Mouse (Mus musculus): ENCODE measurements around the gene Pold3. TPM values are rescaled to one million over a fixed set of nuclear protein-coding genes. Genes with fewer than 3 reads are reported as not detected.
"Not testable (repeated sequence)": the region's sequence is repeated elsewhere in the genome, so short reads cannot be mapped to it uniquely, and the experiment has no call there.

The Pold3 gene
- total RNA-seq, 2 experiments from 2014 or later: 49.6 to 51.8 TPM

GRCm38 (mm10) chr7:100114279-100114678 is 7.1 kb downstream of the Pold3 start:
- DNase-seq: no peak
- intact Hi-C loops (cut with DNase I): no loop called here

GRCm38 (mm10) chr7:100113821-100114220 is 7.5 kb downstream of the Pold3 start:
- intact Hi-C loops (cut with DNase I): no loop called here
- no peak for DNase-seq

- DNase-seq: no peak
Measured at GRCm38 (mm10) chr7:100111506-100111905, 9.9 kb downstream of the Pold3 start.

GRCm38 (mm10) chr7:100108341-100108740 is 13.0 kb downstream of the Pold3 start:
- DNase-seq: no peak
- intact Hi-C loops (cut with DNase I): loop anchor here (2.0 to 10.0 kb wide), 2 partner anchors 120 to 184 kb away; no protein-coding TSS in a partner anchor

More at GRCm38 (mm10) chr7:100111506-100111905, 9.9 kb downstream of the Pold3 start:
- intact Hi-C loops (cut with DNase I): no loop called here

GRCm38 (mm10) chr7:100104677-100105076 is 16.7 kb downstream of the Pold3 start:
- DNase-seq: no peak
- intact Hi-C loops (cut with DNase I): loop anchor here (5.0 to 10.0 kb wide), 2 partner anchors 97 to 180 kb away; partner anchors contain the start of gene Chrdl2

GRCm38 (mm10) chr7:100100031-100100595 is 21.3 kb downstream of the Pold3 start:
- intact Hi-C loops (cut with DNase I): loop anchor here (5.0 to 10.0 kb wide), 2 partner anchors 93 to 175 kb away; partner anchors contain the start of gene Chrdl2
- DNase-seq: no peak

- intact Hi-C loops (cut with DNase I): no loop called here
- no peak for DNase-seq
Measured at GRCm38 (mm10) chr7:100086891-100087290, 34.5 kb downstream of the Pold3 start.

GRCm38 (mm10) chr7:100086159-100086755 is 35.1 kb downstream of the Pold3 start:
- no peak for DNase-seq
- intact Hi-C loops (cut with DNase I): no loop called here

- no peak for DNase-seq
- intact Hi-C loops (cut with DNase I): no loop called here
Measured at GRCm38 (mm10) chr7:100083812-100084211, 37.6 kb downstream of the Pold3 start.

GRCm38 (mm10) chr7:100082836-100083235 is 38.5 kb downstream of the Pold3 start:
- intact Hi-C loops (cut with DNase I): no loop called here
- DNase-seq: no peak

- intact Hi-C loops (cut with DNase I): no loop called here
- DNase-seq: no peak
Measured at GRCm38 (mm10) chr7:100080087-100080781, 41.1 kb downstream of the Pold3 start.

GRCm38 (mm10) chr7:100077071-100077470 is 44.3 kb downstream of the Pold3 start:
- no peak for DNase-seq
- intact Hi-C loops (cut with DNase I): no loop called here

GRCm38 (mm10) chr7:100076296-100076695 is 45.1 kb downstream of the Pold3 start:
- no peak for DNase-seq
- intact Hi-C loops (cut with DNase I): no loop called here

- DNase-seq: peak; percentile 58
- intact Hi-C loops (cut with DNase I): no loop called here
Measured at GRCm38 (mm10) chr7:100073959-100074358, 47.4 kb downstream of the Pold3 start.

GRCm38 (mm10) chr7:100052991-100053390 is 68.4 kb downstream of the Pold3 start:
- intact Hi-C loops (cut with DNase I): not testable (repeated sequence)

GRCm38 (mm10) chr7:100051904-100052303 is 69.5 kb downstream of the Pold3 start:
- intact Hi-C loops (cut with DNase I): no loop called here
- peak; percentile 69 for DNase-seq

More at GRCm38 (mm10) chr7:100052991-100053390, 68.4 kb downstream of the Pold3 start:
- DNase-seq: not testable (repeated sequence)

GRCm38 (mm10) chr7:100046486-100046885 is 74.9 kb downstream of the Pold3 start:
- intact Hi-C loops (cut with DNase I): no loop called here
- DNase-seq: peak; percentile 41

- intact Hi-C loops (cut with DNase I): no loop called here
Measured at GRCm38 (mm10) chr7:100043605-100044031, 77.7 kb downstream of the Pold3 start.

GRCm38 (mm10) chr7:100043096-100043495 is 78.3 kb downstream of the Pold3 start:
- DNase-seq: no peak
- intact Hi-C loops (cut with DNase I): no loop called here

More at GRCm38 (mm10) chr7:100043605-100044031, 77.7 kb downstream of the Pold3 start:
- DNase-seq: peak; percentile 54

GRCm38 (mm10) chr7:100042120-100042519 is 79.2 kb downstream of the Pold3 start:
- intact Hi-C loops (cut with DNase I): no loop called here
- DNase-seq: no peak

- peak; percentile 80 for DNase-seq
- intact Hi-C loops (cut with DNase I): no loop called here
Measured at GRCm38 (mm10) chr7:100036495-100036894, 84.9 kb downstream of the Pold3 start.

Measured in left cerebral cortex, postnatal 4 days (tissue).